Mouse (Mus musculus) MN1 (cell line): ENCODE measurements around the gene Smim27.

Source experiments
- DNase-seq: peaks from one replicate; pipeline ENCODE4 v3.0.0-alpha.2; 2016; ENCODE audit warnings: low spot score

Smim27 gene

GRCm38 (mm10) chr4:40269430-40270032 is at the start of gene Smim27, which contains the start of gene Topors:
Smim27 (plus strand) TSS chr4:40269579.
Topors (minus strand) TSS chr4:40269850.
- peak; percentile 95 for DNase-seq

GRCm38 (mm10) chr4:40220437-40220836 is 48.9 kb upstream of the Smim27 start:
- no peak for DNase-seq

DNA sequence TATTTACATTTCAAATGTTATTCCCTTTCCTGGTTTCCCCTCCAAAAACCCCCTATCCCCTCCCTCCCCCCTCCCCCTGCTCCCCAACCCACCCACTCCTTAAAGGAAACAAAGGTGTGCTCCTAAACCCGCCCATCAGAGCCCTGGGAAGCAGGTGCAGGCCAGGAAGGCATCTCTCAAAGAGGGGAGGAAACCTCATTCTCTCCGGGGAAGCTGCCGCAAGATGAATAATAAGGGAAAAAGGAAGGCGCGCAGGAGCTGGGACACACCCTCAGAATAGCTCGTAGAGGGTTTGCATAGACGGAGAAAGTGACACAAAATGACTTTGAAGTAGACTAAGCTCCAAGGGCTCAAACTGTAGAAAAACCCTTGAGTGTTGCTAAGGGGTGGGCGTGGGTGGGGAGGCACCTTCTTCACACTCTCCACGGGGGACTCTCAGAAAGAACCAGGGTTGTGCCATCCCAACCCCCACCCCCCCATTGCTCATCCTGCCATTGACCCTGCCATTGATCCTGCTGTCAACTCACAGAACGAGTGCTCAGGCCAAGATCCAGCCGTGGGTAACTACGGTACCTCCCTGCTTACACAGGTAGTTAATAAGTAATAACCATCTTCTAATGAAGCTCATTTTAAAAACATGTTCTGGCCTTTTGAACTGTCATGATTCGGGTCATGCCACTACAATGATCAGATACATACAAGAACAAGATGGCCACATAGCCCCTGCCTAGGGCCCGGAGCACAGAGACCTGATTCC is 48.2 kb upstream of the Smim27 start:
- no peak for DNase-seq

GRCm38 (mm10) chr4:40221876-40222585 is 47.3 kb upstream of the Smim27 start:
- DNase-seq = no peak

DNA sequence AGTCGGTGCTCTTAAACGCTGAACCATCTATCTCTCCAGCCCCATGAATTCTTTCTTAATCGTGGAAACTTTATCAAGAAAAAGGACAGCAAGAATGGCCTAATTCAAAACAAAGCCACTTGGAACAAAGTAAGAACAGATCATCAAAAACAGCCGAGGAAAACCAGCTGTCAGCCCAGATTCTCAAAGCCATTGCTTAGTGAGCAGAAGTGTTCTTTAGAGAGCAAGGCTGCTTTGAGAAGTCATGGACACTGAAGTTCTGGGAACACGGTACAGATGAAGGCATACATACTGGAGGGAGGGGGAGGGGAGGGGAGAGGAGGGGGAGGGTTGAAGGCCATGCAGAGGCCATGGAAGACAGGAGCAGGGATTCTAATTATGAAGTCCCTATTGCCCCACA is 43.3 kb upstream of the Smim27 start:
- DNase-seq = no peak

DNA sequence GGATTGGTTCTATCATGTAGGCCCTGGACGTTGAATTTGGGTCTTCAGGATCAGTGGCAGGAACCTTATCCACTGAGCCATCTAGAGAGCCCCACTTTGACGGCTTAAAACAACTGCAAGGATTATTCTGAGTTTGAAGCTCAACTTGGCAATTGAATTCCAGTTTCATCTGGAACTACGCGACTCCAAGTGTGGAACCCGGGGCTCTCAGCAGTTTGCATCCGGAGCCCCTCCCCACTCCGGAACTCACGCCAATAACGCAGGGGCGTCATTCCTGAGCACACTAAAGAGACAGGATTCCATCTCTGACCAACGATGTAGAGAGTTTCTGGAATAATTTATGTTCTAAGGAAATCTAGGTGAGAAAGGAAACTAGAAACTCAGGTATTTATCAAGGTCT is 42.2 kb upstream of the Smim27 start:
- no peak for DNase-seq

DNA sequence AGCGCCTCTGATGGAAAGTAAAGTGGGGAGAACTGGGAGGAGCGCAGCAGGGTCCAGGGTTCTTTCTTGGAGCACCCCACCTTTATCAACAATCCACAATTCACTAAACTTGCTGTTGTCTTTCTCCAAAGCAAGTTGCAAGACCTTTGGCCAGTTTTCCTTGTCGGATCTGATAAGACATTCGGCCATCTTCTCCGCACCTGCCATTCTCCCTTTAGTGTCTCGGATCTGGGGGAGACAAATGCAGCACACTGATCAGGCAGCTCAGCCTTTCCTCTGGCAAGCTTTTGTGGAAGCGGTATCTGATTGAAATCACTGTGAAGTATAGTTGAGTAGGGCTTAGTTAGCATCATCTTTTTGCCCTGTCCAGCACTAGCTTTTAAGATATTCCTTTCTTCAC is 41.5 kb upstream of the Smim27 start:
- DNase-seq = no peak

DNA sequence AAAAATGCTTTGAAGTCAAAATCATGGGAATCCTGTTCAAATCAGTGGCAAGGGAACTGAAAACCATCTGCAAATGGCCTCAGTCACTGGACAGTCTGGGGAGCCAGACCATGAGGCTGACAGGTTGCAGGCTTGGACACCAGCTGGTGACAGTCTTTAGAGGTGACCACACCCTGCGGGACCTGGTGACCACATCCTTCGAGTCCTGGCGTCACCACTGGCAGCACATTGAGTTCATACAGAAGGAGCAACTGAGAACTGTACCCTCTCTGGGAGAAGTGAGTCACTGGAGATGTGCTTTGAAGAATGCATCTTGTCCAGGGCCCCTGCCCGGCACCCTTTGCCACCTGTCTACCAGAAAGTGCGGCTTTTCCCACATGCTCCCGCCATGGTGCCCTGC is 39.7 kb upstream of the Smim27 start:
- DNase-seq = no peak

DNA sequence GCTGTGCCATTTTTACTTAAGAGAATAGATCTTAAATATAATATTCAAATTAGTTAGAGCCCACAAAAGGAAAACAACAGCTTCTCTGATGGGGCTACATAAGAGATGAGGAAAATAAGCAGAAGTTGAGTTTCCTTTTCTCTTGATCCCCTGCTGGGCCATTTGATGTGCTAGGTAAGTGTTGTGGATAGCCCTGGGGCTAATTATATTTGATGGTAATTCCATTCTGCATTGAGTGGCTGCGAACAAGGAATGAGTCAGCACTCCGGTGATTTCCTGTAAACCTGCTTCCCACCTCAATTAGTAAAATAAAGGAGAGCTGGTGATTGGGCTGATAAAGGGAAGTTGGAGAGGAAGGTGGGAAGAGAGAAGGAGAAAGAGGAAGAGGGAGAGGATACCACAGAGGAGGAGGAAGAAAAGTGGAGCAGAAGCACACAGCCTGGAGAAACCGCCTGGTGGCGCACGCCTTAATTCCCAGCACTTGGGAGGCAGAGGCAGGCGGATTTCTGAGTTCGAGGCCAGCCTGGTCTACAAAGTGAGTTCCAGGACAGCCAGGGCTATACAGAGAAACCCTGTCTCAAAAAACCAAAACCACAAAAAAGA is 36.2 kb upstream of the Smim27 start:
- DNase-seq = no peak

DNA sequence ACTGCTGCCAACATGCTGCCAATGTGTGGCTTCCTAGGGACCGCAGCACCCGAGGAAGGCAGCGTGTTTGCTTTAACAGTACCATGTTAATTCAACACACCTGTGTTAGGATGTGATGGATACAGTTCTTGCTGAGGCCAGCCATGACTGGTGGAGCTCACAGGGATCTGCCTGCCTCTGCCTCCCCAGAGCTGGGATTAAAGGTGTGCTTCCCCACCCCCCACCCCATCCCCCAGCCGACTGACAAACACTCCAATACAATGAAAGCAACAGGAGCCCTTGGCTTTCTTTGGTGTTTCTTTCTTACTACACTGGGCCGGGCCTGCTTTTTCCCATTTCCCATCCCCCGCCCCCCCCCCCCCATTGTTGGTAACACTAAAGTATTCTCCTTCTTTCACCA is 35.1 kb upstream of the Smim27 start:
- no peak for DNase-seq

- no peak for DNase-seq
Observed at GRCm38 (mm10) chr4:40236829-40237228, 32.5 kb upstream of the Smim27 start.

- DNase-seq = peak; percentile 15
Observed at GRCm38 (mm10) chr4:40238483-40239408, 30.6 kb upstream of the Smim27 start.

DNA sequence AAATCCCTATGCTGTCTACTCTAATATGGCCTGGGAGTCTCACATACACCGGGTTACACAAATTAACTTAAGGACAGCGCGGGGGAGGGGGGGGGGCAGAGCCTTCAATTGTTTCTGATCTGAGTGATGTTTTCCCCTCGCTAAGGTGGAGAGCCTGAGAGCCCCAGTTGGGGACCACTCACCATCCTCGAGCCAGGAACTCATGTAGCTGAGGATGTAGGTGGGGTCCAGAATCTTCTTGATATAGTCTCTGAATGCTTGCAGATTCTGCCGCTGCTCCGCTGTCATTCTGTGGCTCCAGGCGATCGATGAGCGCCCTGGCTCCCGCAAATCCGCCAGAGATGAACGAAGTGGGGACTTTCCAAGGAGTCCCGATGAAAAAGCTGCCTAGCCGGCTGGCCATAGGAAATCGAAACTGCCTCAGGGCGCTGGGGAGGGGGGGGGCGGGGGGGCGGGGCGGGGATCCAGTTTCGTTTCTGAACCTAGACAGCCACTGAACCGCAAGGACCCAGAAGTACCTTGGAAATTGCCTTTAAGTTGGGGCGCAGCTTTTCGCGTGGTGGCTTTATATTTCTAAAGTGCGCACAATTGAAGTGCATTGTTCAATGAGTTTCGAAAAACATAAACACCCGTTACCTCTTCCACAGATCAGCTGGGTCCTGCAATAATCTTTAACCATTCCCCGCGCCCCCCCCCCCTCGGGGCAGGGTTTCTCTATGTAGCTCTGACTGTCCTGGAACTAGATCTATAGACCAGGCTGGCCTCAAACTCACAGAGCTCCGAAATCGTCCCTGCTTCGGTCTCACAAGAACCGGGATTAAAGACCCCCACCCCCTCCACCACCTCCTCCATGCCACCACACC is 29.7 kb upstream of the Smim27 start, which contains the start of gene Ddx58:
Gene Ddx58, minus strand, starts transcription at position 420 of the 863 bp plus-strand sequence.
- DNase-seq = peak; percentile 54

DNA sequence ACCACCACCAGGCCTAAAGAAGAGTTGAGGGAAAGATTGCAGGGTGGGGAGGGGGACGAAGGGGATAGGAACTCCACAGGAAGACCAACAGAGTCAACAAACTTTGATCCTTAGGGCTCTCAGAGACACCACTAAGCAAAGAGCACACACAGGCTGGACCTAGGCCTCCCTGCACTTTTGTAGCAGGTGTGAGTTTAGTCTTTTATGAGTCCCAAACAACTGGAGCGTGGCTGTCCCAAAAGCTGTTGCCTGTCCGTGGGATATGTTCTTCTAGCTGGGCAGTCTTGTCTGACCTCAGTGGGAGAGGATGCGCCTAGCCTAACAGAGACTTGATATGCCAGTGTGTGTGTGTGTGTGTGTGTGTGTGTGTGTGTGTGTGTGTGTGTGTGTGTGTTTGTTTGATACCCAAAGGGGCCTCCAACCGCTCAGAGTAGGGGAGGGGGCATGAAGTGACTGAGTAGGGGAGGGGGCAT is 29.1 kb upstream of the Smim27 start:
- no peak for DNase-seq

GRCm38 (mm10) chr4:40241928-40242327 is 27.5 kb upstream of the Smim27 start:
- no peak for DNase-seq

GRCm38 (mm10) chr4:40243006-40243405 is 26.4 kb upstream of the Smim27 start:
- no peak for DNase-seq

- DNase-seq = no peak
Observed at GRCm38 (mm10) chr4:40244035-40244434, 25.3 kb upstream of the Smim27 start.

DNA sequence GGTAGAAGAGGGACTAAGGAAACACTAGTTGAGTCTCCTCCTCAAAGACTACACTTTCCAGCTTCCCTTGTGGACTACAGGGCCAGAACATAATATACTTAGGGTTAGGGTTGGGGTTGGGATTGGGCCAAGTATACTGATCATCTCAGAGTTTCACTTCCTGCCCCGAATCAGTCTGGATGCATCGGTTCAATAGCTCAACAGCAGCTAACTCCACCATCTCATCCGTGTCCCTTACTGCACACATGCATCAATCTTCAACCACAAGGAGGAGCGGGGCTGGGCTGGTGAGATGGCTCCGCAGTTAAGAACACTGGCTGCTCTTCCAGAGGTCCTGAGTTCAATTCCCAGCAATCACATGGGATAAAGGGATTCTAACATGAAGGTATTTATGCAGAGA is 18.4 kb upstream of the Smim27 start:
- DNase-seq = no peak

- no peak for DNase-seq
Observed at GRCm38 (mm10) chr4:40253766-40254165, 15.6 kb upstream of the Smim27 start.

DNA sequence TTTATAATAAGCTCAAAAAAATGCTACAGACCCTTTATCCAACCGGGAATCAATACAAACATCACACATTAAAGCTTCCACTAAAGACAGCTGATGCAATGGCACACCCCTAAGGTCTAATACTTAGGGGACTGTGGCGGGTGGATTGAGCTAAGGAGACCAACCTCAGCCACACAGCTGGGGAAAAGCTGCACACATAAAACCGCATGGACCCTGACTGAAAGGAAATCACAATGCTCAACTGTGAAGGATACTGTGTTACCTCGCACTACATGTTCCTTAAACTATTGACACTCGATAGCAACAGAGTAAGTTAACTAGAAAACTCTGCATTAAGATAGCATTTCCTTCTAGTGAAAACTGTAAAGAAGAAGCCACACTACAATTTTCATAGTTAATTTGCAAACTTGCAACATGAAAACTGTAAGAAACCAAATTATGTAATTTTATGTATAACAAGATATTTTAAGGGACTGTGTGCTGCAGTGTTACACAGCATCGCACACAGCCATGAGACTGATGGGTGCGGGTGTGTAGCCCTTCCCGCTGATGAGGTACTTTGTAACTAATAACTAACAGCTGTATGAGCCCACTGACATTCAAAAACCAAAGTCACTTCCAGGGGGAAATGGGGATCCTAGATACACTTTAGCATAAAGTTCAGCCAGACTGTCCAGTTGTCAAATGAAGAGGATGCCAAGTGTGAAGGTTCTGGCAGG is 14.8 kb upstream of the Smim27 start:
- DNase-seq = no peak
